Mouse (Mus musculus): ENCODE results near the gene Gm42372.

GRCm38 (mm10) chr7:17025505-17025894 lies 42.6 kb downstream of the Gm42372 start:
- no peak for TF ChIP-seq POLR2A (IDR thresholded peaks at IDR 0.05; ENCODE audit: extremely low read depth, insufficient read depth, low read length)
- no peak for TF ChIP-seq CTCF (IDR thresholded peaks at IDR 0.05; ENCODE audit: low read depth, low read length)
